Mouse (Mus musculus): ENCODE measurements around the gene Minos1. TPM values are rescaled to one million over a fixed set of nuclear protein-coding genes. Genes with fewer than 3 reads are reported as not detected.

Gene Minos1
- polyA plus RNA-seq, 1 experiment = 180 TPM

GRCm38 (mm10) chr4:139064831-139065230 is 66.1 kb downstream of the Minos1 start:
- TF ChIP-seq POLR2A (IDR thresholded peaks at IDR 0.05; ENCODE audit: extremely low read depth, insufficient read depth, low read length) = no peak
- no peak for TF ChIP-seq CTCF (IDR thresholded peaks at IDR 0.05; ENCODE audit: extremely low read depth, insufficient read depth, low read length)
- H3K4me3 ChIP-seq (ENCODE audit: insufficient read depth, low read length) = no peak overlapping the region
- H3K27ac ChIP-seq (ENCODE audit: insufficient read depth, low read length) = no peak overlapping the region
- H3K4me1 ChIP-seq (ENCODE audit: control insufficient read depth, insufficient read depth, low read length) = peaks cover 5% of the 10 kb centered on the region

- Histone ChIP-seq H3K27ac (ENCODE audit: insufficient read depth, low read length) (no peak overlapping the region), H3K4me1 (ENCODE audit: control insufficient read depth, insufficient read depth, low read length) (no peaks in the 10 kb centered on the region; the same call in 1 of the 2 replicates), H3K4me3 (ENCODE audit: insufficient read depth, low read length) (no peak overlapping the region)
- TF ChIP-seq POLR2A (IDR thresholded peaks at IDR 0.05; ENCODE audit: extremely low read depth, insufficient read depth, low read length) (no peak), CTCF (IDR thresholded peaks at IDR 0.05; ENCODE audit: extremely low read depth, insufficient read depth, low read length) (no peak)
Observed at GRCm38 (mm10) chr4:139059569-139059968, 71.3 kb downstream of the Minos1 start.

DNA sequence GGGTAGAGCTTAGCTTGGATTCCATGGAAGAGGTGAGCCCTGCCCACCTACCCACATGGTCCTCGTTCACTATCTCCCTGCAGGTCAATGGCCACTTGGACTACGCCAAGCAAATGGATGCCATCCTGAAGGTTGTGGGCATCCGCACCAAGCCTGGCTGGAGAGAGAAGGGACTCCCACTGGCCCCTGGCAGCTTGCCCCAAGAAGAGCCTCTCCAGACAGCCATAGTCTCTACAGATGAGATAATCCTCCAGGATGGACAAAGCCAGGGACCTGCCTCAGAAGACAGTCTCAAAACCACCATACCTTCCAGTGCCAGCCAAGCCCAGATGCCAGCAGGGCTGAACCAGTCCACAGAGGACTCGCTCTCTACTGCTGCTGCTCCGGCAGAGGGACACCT is 72.9 kb downstream of the Minos1 start:
- Histone ChIP-seq H3K4me1 (ENCODE audit: control insufficient read depth, insufficient read depth, low read length) (peaks cover 4% of the 10 kb centered on the region; the same call in 1 of the 2 replicates), H3K4me3 (ENCODE audit: insufficient read depth, low read length) (no peak overlapping the region), H3K27ac (ENCODE audit: insufficient read depth, low read length) (no peak overlapping the region)
- no peak for TF ChIP-seq POLR2A (IDR thresholded peaks at IDR 0.05; ENCODE audit: extremely low read depth, insufficient read depth, low read length)
- no peak for TF ChIP-seq CTCF (IDR thresholded peaks at IDR 0.05; ENCODE audit: extremely low read depth, insufficient read depth, low read length)

- Histone ChIP-seq H3K4me1 (ENCODE audit: control insufficient read depth, insufficient read depth, low read length) (peaks cover 5% of the 10 kb centered on the region; the same call in 1 of the 2 replicates), H3K4me3 (ENCODE audit: insufficient read depth, low read length) (no peak overlapping the region), H3K27ac (ENCODE audit: insufficient read depth, low read length) (no peak overlapping the region)
- TF ChIP-seq CTCF (IDR thresholded peaks at IDR 0.05; ENCODE audit: extremely low read depth, insufficient read depth, low read length) = no peak
- TF ChIP-seq POLR2A (IDR thresholded peaks at IDR 0.05; ENCODE audit: extremely low read depth, insufficient read depth, low read length) = no peak
Observed at GRCm38 (mm10) chr4:139057291-139057690, 73.6 kb downstream of the Minos1 start.

GRCm38 (mm10) chr4:139055744-139056143 is 75.2 kb downstream of the Minos1 start:
- Histone ChIP-seq H3K4me3 (ENCODE audit: insufficient read depth, low read length) (no peak overlapping the region), H3K4me1 (ENCODE audit: control insufficient read depth, insufficient read depth, low read length) (peaks cover 10% of the 10 kb centered on the region), H3K27ac (ENCODE audit: insufficient read depth, low read length) (no peak overlapping the region)
- TF ChIP-seq CTCF (IDR thresholded peaks at IDR 0.05; ENCODE audit: extremely low read depth, insufficient read depth, low read length) (no peak), POLR2A (IDR thresholded peaks at IDR 0.05; ENCODE audit: extremely low read depth, insufficient read depth, low read length) (no peak)

GRCm38 (mm10) chr4:139055336-139055735 is 75.6 kb downstream of the Minos1 start:
- H3K4me3 ChIP-seq (ENCODE audit: insufficient read depth, low read length) = no peak overlapping the region
- H3K27ac ChIP-seq (ENCODE audit: insufficient read depth, low read length) = no peak overlapping the region
- H3K4me1 ChIP-seq (ENCODE audit: control insufficient read depth, insufficient read depth, low read length) = peaks cover 10% of the 10 kb centered on the region
- TF ChIP-seq CTCF (IDR thresholded peaks at IDR 0.05; ENCODE audit: extremely low read depth, insufficient read depth, low read length) = no peak
- TF ChIP-seq POLR2A (IDR thresholded peaks at IDR 0.05; ENCODE audit: extremely low read depth, insufficient read depth, low read length) = no peak

- H3K4me1 ChIP-seq (ENCODE audit: control insufficient read depth, insufficient read depth, low read length) = peaks cover 10% of the 10 kb centered on the region
- no peak overlapping the region for H3K4me3 ChIP-seq (ENCODE audit: insufficient read depth, low read length)
- no peak overlapping the region for H3K27ac ChIP-seq (ENCODE audit: insufficient read depth, low read length)
- TF ChIP-seq CTCF (IDR thresholded peaks at IDR 0.05; ENCODE audit: extremely low read depth, insufficient read depth, low read length) (peak; percentile 45), POLR2A (IDR thresholded peaks at IDR 0.05; ENCODE audit: extremely low read depth, insufficient read depth, low read length) (no peak)
Observed at GRCm38 (mm10) chr4:139054300-139054923, 76.5 kb downstream of the Minos1 start.

GRCm38 (mm10) chr4:139053391-139053790 is 77.5 kb downstream of the Minos1 start:
- TF ChIP-seq CTCF (IDR thresholded peaks at IDR 0.05; ENCODE audit: extremely low read depth, insufficient read depth, low read length) (no peak), POLR2A (IDR thresholded peaks at IDR 0.05; ENCODE audit: extremely low read depth, insufficient read depth, low read length) (no peak)
- Histone ChIP-seq H3K4me1 (ENCODE audit: control insufficient read depth, insufficient read depth, low read length) (peaks cover 11% of the 10 kb centered on the region), H3K27ac (ENCODE audit: insufficient read depth, low read length) (no peak overlapping the region), H3K4me3 (ENCODE audit: insufficient read depth, low read length) (no peak overlapping the region)

- no peak for TF ChIP-seq CTCF (IDR thresholded peaks at IDR 0.05; ENCODE audit: extremely low read depth, insufficient read depth, low read length)
- no peak for TF ChIP-seq POLR2A (IDR thresholded peaks at IDR 0.05; ENCODE audit: extremely low read depth, insufficient read depth, low read length)
- H3K4me1 ChIP-seq (ENCODE audit: control insufficient read depth, insufficient read depth, low read length) = peaks cover 13% of the 10 kb centered on the region
- no peak overlapping the region for H3K4me3 ChIP-seq (ENCODE audit: insufficient read depth, low read length)
- H3K27ac ChIP-seq (ENCODE audit: insufficient read depth, low read length) = no peak overlapping the region
Observed at GRCm38 (mm10) chr4:139052796-139053195, 78.1 kb downstream of the Minos1 start.

Other genes starting within 250 kb of the Minos1 start
- gene Otud3, start 217.2 kb downstream of the Minos1 start, polyA plus RNA-seq (2012; rRNA removed) = 14.7 and 15.1 TPM in 2 replicates
- not detected in 2 replicates for gene Rnf186, start 164.0 kb downstream of the Minos1 start, polyA plus RNA-seq (2012; rRNA removed)
- 2.6 and 3.4 TPM in 2 replicates for gene Tmco4, start 158.2 kb downstream of the Minos1 start, polyA plus RNA-seq (2012; rRNA removed)
- 7.4 and 7.5 TPM in 2 replicates for gene Htr6, start 55.5 kb downstream of the Minos1 start, polyA plus RNA-seq (2012; rRNA removed)
- gene Nbl1, start 38.1 kb downstream of the Minos1 start, polyA plus RNA-seq (2012; rRNA removed) = 81.1 and 82.4 TPM in 2 replicates
- gene Capzb, start 61.8 kb upstream of the Minos1 start, polyA plus RNA-seq (2012; rRNA removed) = 229 and 234 TPM in 2 replicates
- gene Pqlc2, start 179.6 kb upstream of the Minos1 start, polyA plus RNA-seq (2012; rRNA removed) = 23.3 and 23.9 TPM in 2 replicates
- 16.8 and 17.5 TPM in 2 replicates for gene Akr7a5, start 179.6 kb upstream of the Minos1 start, polyA plus RNA-seq (2012; rRNA removed)
- 53.2 and 53.9 TPM in 2 replicates for gene Mrto4, start 221.5 kb upstream of the Minos1 start, polyA plus RNA-seq (2012; rRNA removed)
- 69.8 and 70.9 TPM in 2 replicates for gene Emc1, start 221.5 kb upstream of the Minos1 start, polyA plus RNA-seq (2012; rRNA removed)
- gene Ubr4, start 221.5 kb upstream of the Minos1 start, polyA plus RNA-seq (2012; rRNA removed) = 183 and 188 TPM in 2 replicates